Mouse (Mus musculus): ENCODE data around the gene Zdhhc18.

Gene Zdhhc18

GRCm38 (mm10) chr4:133665118-133665517 lies 15.2 kb upstream of the Zdhhc18 start:
- in situ Hi-C loops (cut with MboI, MseI): loop anchor here (25.0 kb wide), 1 partner anchor 172 kb away; no protein-coding TSS in a partner anchor

GRCm38 (mm10) chr4:133662945-133663344 lies 13.0 kb upstream of the Zdhhc18 start:
- in situ Hi-C loops (cut with MboI, MseI): loop anchor here (25.0 kb wide), 1 partner anchor 174 kb away; no protein-coding TSS in a partner anchor

GRCm38 (mm10) chr4:133662421-133662820 lies 12.5 kb upstream of the Zdhhc18 start:
- in situ Hi-C loops (cut with MboI, MseI): loop anchor here (25.0 kb wide), 1 partner anchor 175 kb away; no protein-coding TSS in a partner anchor

- in situ Hi-C loops (cut with MboI, MseI): loop anchor here (25.0 kb wide), 1 partner anchor 177 kb away; no protein-coding TSS in a partner anchor
Observed at GRCm38 (mm10) chr4:133660193-133661155, 10.5 kb upstream of the Zdhhc18 start.

- in situ Hi-C loops (cut with MboI, MseI): loop anchor here (25.0 kb wide), 1 partner anchor 178 kb away; no protein-coding TSS in a partner anchor
Observed at GRCm38 (mm10) chr4:133659497-133660192, 9.7 kb upstream of the Zdhhc18 start.

GRCm38 (mm10) chr4:133658729-133659128 lies 8.8 kb upstream of the Zdhhc18 start:
- in situ Hi-C loops (cut with MboI, MseI): loop anchor here (25.0 kb wide), 1 partner anchor 179 kb away; no protein-coding TSS in a partner anchor

- in situ Hi-C loops (cut with MboI, MseI): loop anchor here (25.0 kb wide), 1 partner anchor 179 kb away; no protein-coding TSS in a partner anchor
Observed at GRCm38 (mm10) chr4:133657829-133658458, 8.0 kb upstream of the Zdhhc18 start.

- in situ Hi-C loops (cut with MboI, MseI): loop anchor here (25.0 kb wide), 1 partner anchor 180 kb away; no protein-coding TSS in a partner anchor
Observed at GRCm38 (mm10) chr4:133656997-133657396, 7.0 kb upstream of the Zdhhc18 start.

GRCm38 (mm10) chr4:133656294-133656693 lies 6.3 kb upstream of the Zdhhc18 start:
- in situ Hi-C loops (cut with MboI, MseI): loop anchor here (25.0 kb wide), 1 partner anchor 181 kb away; no protein-coding TSS in a partner anchor

- in situ Hi-C loops (cut with MboI, MseI): loop anchor here (25.0 kb wide), 1 partner anchor 183 kb away; no protein-coding TSS in a partner anchor
Observed at GRCm38 (mm10) chr4:133654070-133654469, 4.1 kb upstream of the Zdhhc18 start.

- in situ Hi-C loops (cut with MboI, MseI): loop anchor here (25.0 kb wide), 1 partner anchor 185 kb away; no protein-coding TSS in a partner anchor
Observed at GRCm38 (mm10) chr4:133652746-133653145, 2.8 kb upstream of the Zdhhc18 start.

- in situ Hi-C loops (cut with MboI, MseI): loop anchor here (25.0 kb wide), 1 partner anchor 185 kb away; no protein-coding TSS in a partner anchor
Observed at GRCm38 (mm10) chr4:133651986-133652385, 2.0 kb upstream of the Zdhhc18 start.

GRCm38 (mm10) chr4:133651445-133651844 lies 1.5 kb upstream of the Zdhhc18 start:
- in situ Hi-C loops (cut with MboI, MseI): loop anchor here (25.0 kb wide), 1 partner anchor 186 kb away; no protein-coding TSS in a partner anchor

GRCm38 (mm10) chr4:133649464-133649863 lies 490 bp downstream of the Zdhhc18 start:
- in situ Hi-C loops (cut with MboI, MseI): loop anchor here (10.0 kb wide), 1 partner anchor 55 kb away; no protein-coding TSS in a partner anchor

- in situ Hi-C loops (cut with MboI, MseI): loop anchor here (10.0 kb wide), 1 partner anchor 51 kb away; no protein-coding TSS in a partner anchor
Observed at GRCm38 (mm10) chr4:133645680-133646079, 4.3 kb downstream of the Zdhhc18 start.

- in situ Hi-C loops (cut with MboI, MseI): loop anchor here (10.0 kb wide), 1 partner anchor 50 kb away; no protein-coding TSS in a partner anchor
Observed at GRCm38 (mm10) chr4:133645195-133645594, 4.8 kb downstream of the Zdhhc18 start.

- in situ Hi-C loops (cut with MboI, MseI): loop anchor here (10.0 kb wide), 1 partner anchor 1801 kb away; the partner anchor contains the start of gene Rcan3
Observed at GRCm38 (mm10) chr4:133634043-133634410, 15.9 kb downstream of the Zdhhc18 start.

- in situ Hi-C loops (cut with MboI, MseI): loop anchor here (10.0 kb wide), 1 partner anchor 1801 kb away; the partner anchor contains the start of gene Rcan3
Observed at GRCm38 (mm10) chr4:133633332-133634042, 16.5 kb downstream of the Zdhhc18 start.

GRCm38 (mm10) chr4:133632483-133633327 lies 17.2 kb downstream of the Zdhhc18 start:
- in situ Hi-C loops (cut with MboI, MseI): loop anchor here (10.0 kb wide), 1 partner anchor 1802 kb away; the partner anchor contains the start of gene Rcan3

Measured in regulatory T cell (primary cell).